Mouse (Mus musculus) kidney, embryonic 15.5 days (tissue): ENCODE results near the gene Tkfc. TPM values are rescaled to one million over a fixed set of nuclear protein-coding genes. Genes with fewer than 3 reads are reported as not detected.

Experiments
- ATAC-seq: fragments of 200-750 bp; cut with Nextera tagmentation; replicated peaks from 2 replicates; pipeline ENCODE4 v1.8.0; 2017; ENCODE audit warnings: moderate TSS enrichment; ENCODE audit not compliant: low FRiP score
- H3K27ac ChIP-seq: fragments of 300-500 bp; sonication (generic); 2 replicates; pipeline ENCODE4 v1.5.1; 2015; ENCODE audit warnings: mild to moderate bottlenecking, inconsistent platforms
- H3K27me3 ChIP-seq: fragments of 300-500 bp; sonication (generic); 2 replicates; pipeline ENCODE4 v1.6.1; 2015; ENCODE audit warnings: inconsistent platforms
- H3K36me3 ChIP-seq: fragments of 300-500 bp; sonication (generic); 2 replicates; pipeline ENCODE4 v1.6.1; 2015; ENCODE audit warnings: inconsistent platforms
- H3K4me1 ChIP-seq: fragments of 300-500 bp; sonication (generic); 2 replicates; pipeline ENCODE4 v1.6.1; 2015; ENCODE audit warnings: inconsistent platforms
- H3K4me2 ChIP-seq: fragments of 300-500 bp; sonication (generic); 2 replicates; pipeline ENCODE4 v1.6.1; 2015; ENCODE audit warnings: moderate library complexity, mild to moderate bottlenecking, inconsistent platforms
- H3K4me3 ChIP-seq: fragments of 300-500 bp; sonication (generic); replicated peaks from 2 replicates; pipeline ENCODE4 v1.5.1; 2015; ENCODE audit warnings: mild to moderate bottlenecking, inconsistent platforms
- H3K9ac ChIP-seq: fragments of 300-500 bp; sonication (generic); 2 replicates; pipeline ENCODE4 v1.6.1; 2015; ENCODE audit warnings: mild to moderate bottlenecking, inconsistent platforms
- H3K9me3 ChIP-seq: fragments of 300-500 bp; sonication (generic); replicated peaks from 2 replicates; pipeline ENCODE4 v1.6.1; 2016; ENCODE audit warnings: inconsistent platforms
- WGBS: fragments of 180-500 bp; shearing (Covaris S2); methylation state at CpG from one replicate; pipeline ENCODE4 v1.1.7; 2015; ENCODE audit warnings: mixed read lengths; 5-methylcytosine and 5-hydroxymethylcytosine counted together
- polyA plus RNA-seq: library from polyadenylated mRNA; unstranded; fragments of >200 nt; fragmentation: Nextera tagmentation; extraction: Ambion mirVana; gene quantifications from 2 replicates; pipeline ENCODE4 v1.2.1, GENCODE M21; 2015

Tkfc gene
- polyA plus RNA-seq, result 32.3 and 38.7 TPM in 2 replicates

DNA sequence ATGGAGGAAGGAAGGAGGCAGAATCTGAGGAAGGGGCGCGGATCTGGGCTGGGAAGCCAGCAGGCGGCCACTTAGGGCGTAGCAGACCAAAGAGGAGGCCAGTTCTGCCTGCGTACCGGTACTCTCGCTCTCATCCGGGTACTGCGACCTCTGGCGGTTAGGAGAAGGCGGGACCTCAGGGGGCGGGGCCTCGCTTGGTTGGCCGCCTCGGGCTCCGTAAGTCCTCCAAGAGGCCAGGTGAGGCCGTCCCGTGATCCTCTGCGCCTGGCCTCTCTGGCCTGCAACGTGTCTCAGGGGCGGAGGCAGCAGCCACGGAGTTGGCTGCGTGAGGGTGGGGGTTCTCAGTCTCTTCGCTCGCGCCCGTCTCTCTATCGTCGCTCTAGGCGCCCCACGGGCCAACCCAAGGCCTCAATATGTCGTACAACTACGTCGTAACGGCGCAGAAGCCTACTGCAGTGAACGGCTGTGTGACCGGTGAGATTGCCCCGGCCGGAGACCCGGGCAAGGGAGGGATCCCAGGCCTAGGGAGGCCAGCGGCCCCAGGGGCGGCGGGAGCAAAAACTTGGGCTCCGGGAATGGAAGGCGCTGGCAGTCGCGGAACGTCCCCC, at the start of gene Tkfc, which contains the start of gene Ddb1:
Tkfc (minus strand) TSS at position 362 of the 608 bp plus-strand sequence.
Ddb1 (plus strand) TSS at position 35 of the 608 bp plus-strand sequence.
- Histone ChIP-seq H3K27me3 (no peaks in the 10 kb centered on the region), H3K27ac (peak within 1 kb of the TSS; percentile 97), H3K4me2 (peak within 1 kb of the TSS; percentile 72), H3K9ac (peak within 1 kb of the TSS; percentile 99), H3K9me3 (no peaks in the 10 kb centered on the region), H3K4me1 (peaks cover 46% of the 10 kb centered on the region), H3K4me3 (peak within 1 kb of the TSS; percentile 99), H3K36me3 (peaks cover 39% of the 10 kb centered on the region)
- ATAC-seq, result peak; percentile 98
- under 1% methylated on average over 49 of the region's 49 CpGs for WGBS

DNA sequence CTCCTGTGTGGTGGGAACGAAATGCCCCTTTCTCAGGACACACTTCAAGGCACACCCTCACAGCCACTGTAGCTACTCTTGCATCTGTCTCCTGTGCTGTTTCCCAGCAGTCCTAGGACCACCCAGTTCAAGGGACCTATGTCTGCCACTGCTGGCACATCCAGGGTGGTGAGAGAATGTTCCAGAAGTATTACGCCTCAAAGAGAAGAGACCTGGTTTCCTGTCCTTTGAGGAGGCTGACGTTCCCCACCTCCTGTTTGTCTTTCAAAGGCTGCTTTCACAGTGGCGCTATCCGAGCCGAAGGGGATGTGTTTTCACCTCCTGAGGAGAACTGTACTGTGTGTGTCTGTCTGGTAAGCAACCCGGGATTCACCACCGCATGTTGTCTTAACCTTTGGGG, 42.7 kb upstream of the Tkfc start:
- no peak overlapping the region for H3K4me2 ChIP-seq
- no peak overlapping the region for H3K9ac ChIP-seq
- no peak for ATAC-seq
- no peaks in the 10 kb centered on the region for H3K4me1 ChIP-seq
- no peaks in the 10 kb centered on the region for H3K27me3 ChIP-seq
- no peak overlapping the region for H3K27ac ChIP-seq
- no peaks in the 10 kb centered on the region for H3K9me3 ChIP-seq
- H3K4me3 ChIP-seq, result no peak overlapping the region
- no peaks in the 10 kb centered on the region for H3K36me3 ChIP-seq
- 60% methylated on average over 8 of the region's 8 CpGs for WGBS

DNA sequence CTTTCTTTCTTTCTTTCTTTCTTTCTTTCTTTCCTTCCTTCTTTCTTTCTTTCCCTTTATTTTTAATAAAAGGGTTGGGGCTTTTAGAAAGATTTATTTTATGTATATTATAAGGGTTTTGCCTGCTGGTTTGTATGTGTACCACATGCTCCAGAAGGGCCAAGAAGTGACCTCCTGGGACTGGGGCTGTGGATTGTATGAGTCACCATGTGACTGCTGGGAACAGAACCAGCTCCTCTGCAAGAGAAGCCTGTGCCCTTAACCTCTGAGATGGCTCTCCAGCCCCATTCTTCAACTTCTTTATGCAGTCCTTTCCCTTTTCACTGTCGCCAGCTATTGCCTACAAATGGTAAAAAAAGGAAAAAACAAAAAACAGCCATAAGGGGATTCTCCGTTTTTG, 40.2 kb upstream of the Tkfc start:
- no peak overlapping the region for H3K4me3 ChIP-seq
- H3K9me3 ChIP-seq, result no peaks in the 10 kb centered on the region
- H3K4me2 ChIP-seq, result no peak overlapping the region
- peaks cover 2% of the 10 kb centered on the region; the same call in 1 of the 2 replicates for H3K4me1 ChIP-seq
- no peak for ATAC-seq
- no peaks in the 10 kb centered on the region for H3K27me3 ChIP-seq
- H3K27ac ChIP-seq, result no peak overlapping the region
- no peaks in the 10 kb centered on the region for H3K36me3 ChIP-seq
- WGBS, result 82% methylated on average over 2 of the region's 2 CpGs
- H3K9ac ChIP-seq, result no peak overlapping the region

DNA sequence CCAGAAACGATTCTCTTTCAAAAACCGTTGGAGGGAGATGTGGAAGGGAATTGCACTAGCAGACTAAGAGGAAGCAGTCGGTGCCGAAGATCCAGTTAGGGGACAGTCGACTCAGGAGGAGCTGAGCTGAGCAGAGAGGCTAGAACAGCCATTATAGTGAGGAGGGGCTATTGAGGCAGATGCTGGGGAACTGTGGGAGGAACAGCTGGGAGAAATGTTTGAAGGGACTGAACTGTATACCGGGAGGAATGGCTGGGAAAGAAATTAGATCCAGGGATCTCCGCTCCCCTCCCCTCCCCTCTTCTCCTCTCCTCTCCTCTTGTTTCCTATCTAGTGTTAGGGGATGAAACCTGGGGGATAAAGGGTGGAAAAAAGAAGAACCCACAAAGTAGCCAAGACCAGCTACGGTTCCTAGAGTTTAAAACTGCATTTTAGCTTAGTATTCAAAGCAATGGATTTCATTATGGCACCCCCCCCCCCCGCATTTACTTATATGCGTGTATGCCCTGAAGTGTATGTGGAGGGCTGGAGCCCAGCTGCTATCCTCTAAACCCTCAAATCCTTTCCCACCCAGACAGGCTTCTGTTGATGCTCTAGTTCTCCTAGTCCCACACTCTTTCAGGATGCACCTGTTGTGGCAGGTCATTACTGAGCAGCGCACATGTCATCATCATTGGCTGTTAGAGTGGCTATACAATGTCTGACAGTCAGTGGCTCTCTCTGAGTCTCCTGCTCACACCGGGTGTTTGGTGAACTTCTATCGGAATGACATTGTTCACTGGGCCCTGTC, 35.3 kb upstream of the Tkfc start:
- 35% methylated on average over 13 of the region's 13 CpGs for WGBS
- 0 out of 2 replicates have a peak overlapping the region, but pooled peaks have one; percentile 4 for H3K4me3 ChIP-seq
- H3K4me2 ChIP-seq, result peak overlapping the region; percentile 43
- no peak overlapping the region for H3K27ac ChIP-seq
- H3K9me3 ChIP-seq, result no peaks in the 10 kb centered on the region
- no peaks in the 10 kb centered on the region for H3K36me3 ChIP-seq
- peaks cover 5% of the 10 kb centered on the region; the same call in 1 of the 2 replicates for H3K4me1 ChIP-seq
- ATAC-seq, result 0 out of 2 replicates have a peak, but pooled peaks have one; percentile 54
- no peak overlapping the region for H3K9ac ChIP-seq
- peaks cover 3% of the 10 kb centered on the region for H3K27me3 ChIP-seq

DNA sequence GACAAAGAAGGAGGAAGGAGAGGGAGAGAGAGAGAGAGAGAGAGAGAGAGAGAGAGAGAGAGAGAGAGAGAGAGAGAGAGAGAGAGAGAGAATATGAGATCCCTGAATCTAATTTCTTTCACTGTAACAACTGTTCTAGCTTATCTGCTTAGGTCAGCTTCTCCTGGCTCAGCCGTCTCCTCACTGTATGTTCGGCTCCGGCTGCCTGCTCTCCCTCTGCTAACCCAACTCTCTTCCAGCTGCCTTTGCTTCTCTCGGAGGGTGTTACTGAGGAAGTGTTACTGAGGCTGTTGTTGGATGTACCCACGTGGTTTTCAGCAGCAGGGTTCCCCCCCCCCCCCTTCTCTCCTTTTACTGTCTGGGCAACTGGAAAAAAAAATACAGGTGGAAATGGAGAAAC, 34.6 kb upstream of the Tkfc start:
- Histone ChIP-seq H3K27ac (no peak overlapping the region), H3K9me3 (no peaks in the 10 kb centered on the region), H3K36me3 (no peaks in the 10 kb centered on the region), H3K4me3 (no peak overlapping the region), H3K4me1 (peaks cover 8% of the 10 kb centered on the region), H3K9ac (no peak overlapping the region), H3K4me2 (peak overlapping the region; percentile 43), H3K27me3 (peaks cover 9% of the 10 kb centered on the region)
- 3% methylated on average over 5 of the region's 5 CpGs for WGBS
- ATAC-seq, result no peak

DNA sequence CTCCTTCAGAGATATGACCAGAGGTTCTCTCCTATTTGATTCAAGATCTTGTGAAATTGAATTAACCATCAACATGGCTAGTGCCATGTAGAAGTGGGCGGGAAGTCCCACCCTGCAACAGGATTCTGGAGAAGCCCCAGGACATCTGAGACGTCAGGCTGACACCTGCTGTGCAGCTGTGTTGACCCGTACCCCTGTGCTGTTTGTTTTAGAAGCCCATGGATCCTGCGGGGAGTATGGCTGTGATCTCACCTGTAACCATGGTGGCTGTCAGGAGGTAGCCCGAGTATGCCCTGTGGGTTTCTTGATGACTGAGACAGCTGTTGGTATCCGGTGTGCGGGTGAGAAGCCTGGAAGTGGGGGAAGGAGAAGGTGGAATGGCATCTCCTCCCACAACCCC, 32.4 kb upstream of the Tkfc start:
- Histone ChIP-seq H3K4me3 (no peak overlapping the region), H3K36me3 (peaks cover under 1% of the 10 kb centered on the region; the same call in 1 of the 2 replicates), H3K4me2 (no peak overlapping the region), H3K9ac (no peak overlapping the region), H3K27me3 (peaks cover 10% of the 10 kb centered on the region), H3K4me1 (peaks cover 23% of the 10 kb centered on the region), H3K9me3 (no peaks in the 10 kb centered on the region), H3K27ac (no peak overlapping the region)
- no peak for ATAC-seq
- WGBS, result 41% methylated on average over 7 of the region's 7 CpGs

DNA sequence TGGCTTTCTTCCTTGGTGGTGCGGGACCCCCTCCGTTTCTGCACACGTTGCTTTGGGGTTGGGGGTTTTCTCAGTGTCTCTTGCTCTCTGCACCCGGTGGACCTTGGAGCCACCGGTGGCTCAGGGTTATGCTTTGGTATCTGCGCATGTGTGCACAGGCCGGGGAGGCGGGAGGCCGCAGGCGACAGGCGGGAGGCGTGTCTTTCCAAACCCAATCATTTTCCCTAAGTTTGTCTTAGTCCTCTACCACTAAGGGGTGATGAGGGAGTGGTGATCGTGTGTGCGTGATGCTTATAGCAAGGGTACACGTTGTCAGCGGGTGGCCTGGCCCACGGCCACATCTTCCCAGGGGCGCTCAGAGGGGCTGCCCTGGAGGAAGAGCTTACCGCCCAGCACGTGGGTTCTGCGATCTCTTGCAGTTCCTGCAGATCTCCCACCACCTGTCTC, 29.4 kb upstream of the Tkfc start:
- Histone ChIP-seq H3K27me3 (peaks cover 10% of the 10 kb centered on the region), H3K4me3 (peak overlapping the region; percentile 47), H3K9ac (peak overlapping the region; percentile 43), H3K9me3 (no peaks in the 10 kb centered on the region), H3K4me2 (peak overlapping the region; percentile 87), H3K36me3 (peaks cover 27% of the 10 kb centered on the region), H3K4me1 (peaks cover 18% of the 10 kb centered on the region), H3K27ac (peak overlapping the region; percentile 30; the same call in 1 of the 2 replicates)
- ATAC-seq, result peak; percentile 89
- 2% methylated on average over 21 of the region's 21 CpGs for WGBS

DNA sequence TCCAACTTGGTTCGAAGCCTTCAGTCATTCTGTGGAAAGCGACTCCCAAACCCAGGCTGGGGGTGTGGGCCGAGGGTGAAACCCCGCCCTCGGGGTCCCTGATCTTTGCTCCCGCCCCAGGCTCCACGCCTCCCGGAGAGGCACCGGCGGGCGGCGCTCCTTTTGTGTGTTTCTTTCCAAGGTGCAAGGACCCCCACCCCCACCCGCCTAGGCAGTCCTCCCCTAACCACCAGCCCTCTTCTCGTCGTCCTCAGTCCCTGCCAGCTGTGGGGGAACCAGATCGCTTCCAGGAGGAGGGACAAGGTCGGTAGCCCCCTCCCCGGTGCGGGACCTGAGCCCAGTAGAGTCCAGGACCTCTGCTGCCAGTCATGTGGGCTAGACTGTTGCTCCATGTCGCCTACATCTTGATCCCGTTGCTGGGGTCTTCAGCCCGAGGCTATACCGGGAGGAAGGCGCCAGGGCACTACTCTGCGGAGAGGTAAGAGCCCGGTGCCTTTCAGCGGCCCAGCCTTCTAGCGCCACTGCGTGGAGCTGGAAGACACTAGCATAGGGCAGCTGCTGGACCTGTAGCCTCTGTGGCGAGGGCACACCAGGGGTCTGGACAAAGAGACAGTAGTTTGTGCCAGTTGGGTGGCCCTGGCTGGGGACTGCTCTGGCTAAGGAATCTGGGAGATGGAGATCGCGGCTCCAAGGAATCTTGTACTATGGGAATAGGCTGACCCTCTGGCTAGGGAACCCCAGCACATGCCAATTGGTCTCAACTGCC, 28.8 kb upstream of the Tkfc start, which contains the start of gene Vwce:
Vwce (plus strand) TSS at position 108 of the 766 bp plus-strand sequence.
- H3K4me3 ChIP-seq, result peak within 1 kb of the TSS; percentile 47
- H3K9me3 ChIP-seq, result no peaks in the 10 kb centered on the region
- 1% methylated on average over 32 of the region's 32 CpGs for WGBS
- H3K9ac ChIP-seq, result peak within 1 kb of the TSS; percentile 43
- H3K4me2 ChIP-seq, result peak within 1 kb of the TSS; percentile 87
- peaks cover 18% of the 10 kb centered on the region for H3K4me1 ChIP-seq
- peak; percentile 81 for ATAC-seq
- peaks cover 33% of the 10 kb centered on the region for H3K36me3 ChIP-seq
- H3K27me3 ChIP-seq, result peaks cover 10% of the 10 kb centered on the region
- peak within 1 kb of the TSS; percentile 30; the same call in 1 of the 2 replicates for H3K27ac ChIP-seq

DNA sequence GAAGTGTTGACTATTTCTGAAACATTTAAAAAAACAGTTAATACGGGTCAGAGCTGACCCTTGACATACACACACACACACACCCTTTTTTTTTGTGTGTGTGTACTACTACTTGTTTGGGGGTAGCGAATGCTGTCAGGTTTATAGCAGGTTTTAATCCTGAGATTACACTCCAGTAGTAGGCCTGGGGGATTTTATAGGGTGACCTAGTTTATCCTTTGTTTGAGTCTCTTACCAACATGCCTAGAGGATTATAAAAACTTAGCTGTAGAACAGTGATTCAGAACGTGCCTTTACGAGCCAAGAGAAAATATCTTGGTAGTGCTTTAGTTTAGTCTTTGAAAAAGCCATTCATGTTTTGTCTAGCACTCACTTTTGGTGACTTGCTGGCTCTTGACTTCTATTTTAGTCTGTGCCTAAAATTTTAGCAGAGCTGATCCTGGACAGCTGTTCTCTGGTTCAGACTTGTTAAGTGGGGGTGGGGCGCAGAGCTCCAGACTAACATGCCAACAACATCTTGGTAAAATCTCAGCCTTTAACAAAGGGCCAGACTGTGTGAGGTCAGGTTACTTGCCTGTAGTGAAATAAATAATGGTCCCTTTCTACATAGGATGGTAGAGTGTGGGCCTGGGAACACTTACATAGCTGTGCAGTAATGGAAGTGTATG, 3.3 kb upstream of the Tkfc start:
- Histone ChIP-seq H3K9ac (no peak overlapping the region), H3K4me1 (peaks cover 26% of the 10 kb centered on the region), H3K27ac (no peak overlapping the region), H3K27me3 (no peaks in the 10 kb centered on the region), H3K36me3 (peaks cover 69% of the 10 kb centered on the region), H3K4me3 (no peak overlapping the region), H3K4me2 (no peak overlapping the region), H3K9me3 (no peaks in the 10 kb centered on the region)
- ATAC-seq, result no peak
- WGBS, result 80% methylated on average over 5 of the region's 5 CpGs

DNA sequence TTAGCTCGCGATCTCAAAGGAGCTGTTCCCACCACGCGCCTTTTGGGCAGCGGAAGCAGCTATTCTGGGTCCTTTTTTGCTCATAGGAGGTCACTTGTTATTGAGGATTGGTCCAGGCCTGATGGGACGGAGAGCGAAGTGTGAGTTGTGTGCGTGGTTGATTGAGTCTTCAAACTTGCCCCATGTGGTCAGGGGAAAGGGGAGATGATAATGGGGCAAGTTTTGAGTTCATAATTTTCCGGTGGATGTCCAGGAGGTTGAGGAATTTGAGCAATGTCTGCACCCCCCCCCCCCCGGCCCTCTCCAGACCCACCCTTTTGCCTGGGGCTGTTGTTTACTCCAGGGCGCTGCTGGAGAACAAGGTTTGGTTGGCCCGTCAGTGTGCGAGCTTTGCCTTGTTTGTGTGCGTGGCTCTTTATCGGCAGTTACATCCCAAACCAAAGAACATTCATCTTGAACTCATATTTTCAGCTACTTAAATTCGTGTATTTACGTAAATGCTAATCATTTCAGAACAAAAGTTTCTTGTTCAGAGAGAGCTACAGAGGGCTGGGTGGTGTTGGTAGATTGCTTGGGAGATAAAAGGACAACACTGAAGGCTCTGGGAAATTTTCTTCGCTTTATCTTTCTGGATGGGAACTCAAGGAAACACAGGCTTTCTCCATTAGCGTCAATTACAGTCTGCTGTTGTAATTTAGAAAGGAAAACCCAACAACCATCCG, 608 bp upstream of the Tkfc start:
- no peaks in the 10 kb centered on the region for H3K27me3 ChIP-seq
- ATAC-seq, result peak; percentile 9

DNA sequence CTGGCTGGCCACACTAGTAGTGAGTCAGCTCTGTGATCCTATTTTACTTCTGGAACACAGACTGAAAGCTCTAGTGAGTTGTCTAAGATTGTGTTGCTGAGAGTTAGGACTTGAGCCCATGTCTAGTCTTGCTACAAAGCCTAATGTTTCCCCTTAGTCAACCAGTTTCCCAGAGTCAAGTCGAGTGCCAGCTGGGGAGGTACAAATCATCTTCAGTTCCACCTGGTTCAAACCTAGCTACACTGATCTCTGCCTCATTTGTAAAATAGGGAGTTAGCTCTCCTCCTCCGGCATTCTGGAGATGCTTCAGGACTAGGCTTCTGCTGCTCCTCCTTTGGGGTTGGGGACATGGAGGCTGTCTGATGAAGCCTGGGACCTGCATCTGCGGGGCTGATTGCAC, 920 bp downstream of the Tkfc start:
- ATAC-seq, result no peak
- Histone ChIP-seq H3K4me1 (peaks cover 46% of the 10 kb centered on the region), H3K27me3 (no peaks in the 10 kb centered on the region), H3K36me3 (peaks cover 39% of the 10 kb centered on the region), H3K4me3 (peak overlapping the region; percentile 99), H3K9ac (peak overlapping the region; percentile 71), H3K4me2 (peak overlapping the region; percentile 72), H3K27ac (peak overlapping the region; percentile 97), H3K9me3 (no peaks in the 10 kb centered on the region)
- 31% methylated on average over 3 of the region's 3 CpGs for WGBS

More for the DNA sequence above, 608 bp upstream of the Tkfc start:
- Histone ChIP-seq H3K4me2 (peak overlapping the region; percentile 72), H3K4me3 (peak overlapping the region; percentile 99), H3K36me3 (peaks cover 42% of the 10 kb centered on the region), H3K9ac (peak overlapping the region; percentile 99), H3K9me3 (no peaks in the 10 kb centered on the region), H3K27ac (peak overlapping the region; percentile 97), H3K4me1 (peaks cover 46% of the 10 kb centered on the region)
- WGBS, result 5% methylated on average over 20 of the region's 20 CpGs
